Mouse (Mus musculus) liver, adult 2 months (tissue): ENCODE data around the gene Ccdc113. TPM values are rescaled to one million over a fixed set of nuclear protein-coding genes. Genes with fewer than 3 reads are reported as not detected.
"Not testable (repeated sequence)": the region's sequence is repeated elsewhere in the genome, so short reads cannot be mapped to it uniquely, and the experiment has no call there.

ENCODE experiments used
- DNase-seq: peaks from one replicate; pipeline ENCODE4 v3.0.0-alpha.2; 2011; ENCODE audit warnings: low read depth, low spot score; ENCODE audit errors: extremely low read depth
- H3K27ac ChIP-seq: fragments of 200-500 bp; replicated peaks from 2 replicates; pipeline ENCODE4 v1.5.1; 2012; ENCODE audit warnings: low read depth, mild to moderate bottlenecking, control low read depth, inconsistent platforms, low read length; ENCODE audit not compliant: insufficient read depth
- H3K27me3 ChIP-seq: fragments of 200-500 bp; 2 replicates; pipeline ENCODE4 v1.6.1; 2012; ENCODE audit warnings: mild to moderate bottlenecking, moderate library complexity, low read length, inconsistent platforms; ENCODE audit not compliant: control insufficient read depth, insufficient read depth
- H3K36me3 ChIP-seq: fragments of 200-500 bp; 2 replicates; pipeline ENCODE4 v1.6.1; 2012; ENCODE audit warnings: low read length, inconsistent platforms; ENCODE audit not compliant: control insufficient read depth, insufficient read depth
- H3K4me1 ChIP-seq: fragments of 200-500 bp; 2 replicates; pipeline ENCODE4 v1.6.1; 2011; ENCODE audit warnings: low read length; ENCODE audit not compliant: control insufficient read depth, insufficient read depth
- H3K4me3 ChIP-seq: fragments of 200-500 bp; 2 replicates; pipeline ENCODE4 v1.5.1; 2011; ENCODE audit warnings: low read depth, mild to moderate bottlenecking, control low read depth, low read length, moderate library complexity; ENCODE audit not compliant: insufficient read depth
- H3K79me2 ChIP-seq: fragments of 200-500 bp; 2 replicates; pipeline ENCODE4 v1.6.1; 2012; ENCODE audit warnings: inconsistent platforms, mild to moderate bottlenecking, low read length, moderate library complexity; ENCODE audit not compliant: control insufficient read depth, insufficient read depth
- H3K9ac ChIP-seq: fragments of 200-500 bp; 2 replicates; pipeline ENCODE4 v1.6.1; 2012; ENCODE audit warnings: low read depth, mild to moderate bottlenecking, control low read depth, inconsistent platforms, low read length
- CTCF ChIP-seq: fragments of 200-500 bp; IDR thresholded peaks from 2 replicates; pipeline ENCODE4 v1.5.1; 2011; ENCODE audit warnings: low read depth, low read length, control low read depth
- POLR2A ChIP-seq: fragments of 200-500 bp; IDR thresholded peaks from 2 replicates; pipeline ENCODE4 v1.6.1; 2011; ENCODE audit warnings: low read length, control low read depth; ENCODE audit not compliant: insufficient read depth; ENCODE audit errors: extremely low read depth
- WGBS: fragments of 180-500 bp; shearing (Covaris S2); methylation state at CpG from one replicate; pipeline ENCODE4 v1.1.7; 2018; 5-methylcytosine and 5-hydroxymethylcytosine counted together
- polyA plus RNA-seq: library from polyadenylated mRNA; depleted of rRNA; stranded (reverse); fragments of >200 nt; gene quantifications from 2 replicates; pipeline ENCODE4 v1.2.3, GENCODE M21; 2012; rRNA removed
- total RNA-seq: library from RNA; depleted of rRNA; stranded (reverse); fragments of >200 nt; gene quantifications from 2 replicates; pipeline ENCODE4 v1.2.3, GENCODE M21; 2014; rRNA removed

Ccdc113 gene
- total and polyA plus RNA-seq, 2 experiments: not detected

DNA sequence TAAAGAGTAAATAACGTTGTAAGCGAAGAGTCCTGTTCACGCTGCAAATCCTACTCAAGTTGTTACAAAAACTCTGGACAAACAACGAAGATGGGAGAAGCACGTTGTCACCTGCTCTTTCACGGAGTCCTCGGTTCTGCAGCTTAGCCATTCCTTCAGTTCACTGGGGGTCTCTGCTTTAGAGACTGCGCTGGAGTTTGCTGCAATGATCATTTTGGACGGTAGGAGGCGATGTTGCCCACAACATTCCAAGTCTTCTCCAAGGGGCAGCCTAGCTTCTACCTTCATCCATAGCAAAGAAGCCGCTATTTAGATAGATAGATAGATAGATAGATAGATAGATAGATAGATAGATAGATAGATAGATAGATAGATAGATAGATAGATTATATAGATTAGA is 66.0 kb downstream of the Ccdc113 start:
- Histone ChIP-seq H3K9ac (no peak overlapping the region), H3K79me2 (no peaks in the 10 kb centered on the region), H3K36me3 (no peaks in the 10 kb centered on the region), H3K27ac (no peak overlapping the region), H3K4me3 (no peak overlapping the region), H3K4me1 (no peaks in the 10 kb centered on the region), H3K27me3 (no peaks in the 10 kb centered on the region)
- 18% methylated on average over 11 of the region's 11 CpGs for WGBS
- no peak for TF ChIP-seq POLR2A
- TF ChIP-seq CTCF: peak; percentile 61
- DNase-seq: no peak

DNA sequence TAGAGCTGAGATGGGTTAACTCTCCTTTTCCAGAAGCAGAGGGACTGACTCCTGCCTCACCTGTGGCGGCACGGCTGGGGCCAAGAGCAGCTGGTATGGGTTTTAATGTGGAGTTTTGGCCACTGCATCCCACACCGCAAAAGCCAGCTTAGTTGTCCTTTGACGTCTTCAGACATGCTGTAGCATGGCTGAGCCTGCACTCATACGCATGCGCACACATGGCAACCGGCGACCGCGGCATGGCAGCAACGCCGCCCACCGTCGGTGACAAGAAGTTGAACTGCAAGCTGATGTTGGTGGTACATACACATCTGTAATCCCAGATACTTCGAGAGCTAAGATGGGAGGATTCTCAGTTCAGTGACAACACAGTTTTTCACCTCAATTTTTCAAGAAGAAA is 67.4 kb downstream of the Ccdc113 start:
- Histone ChIP-seq H3K4me3 (no peak overlapping the region), H3K9ac (no peak overlapping the region), H3K27ac (no peak overlapping the region), H3K27me3 (no peaks in the 10 kb centered on the region), H3K36me3 (no peaks in the 10 kb centered on the region), H3K4me1 (no peaks in the 10 kb centered on the region), H3K79me2 (no peaks in the 10 kb centered on the region)
- WGBS: 67% methylated on average over 15 of the region's 15 CpGs
- no peak for DNase-seq
- TF ChIP-seq POLR2A (no peak), CTCF (no peak)

DNA sequence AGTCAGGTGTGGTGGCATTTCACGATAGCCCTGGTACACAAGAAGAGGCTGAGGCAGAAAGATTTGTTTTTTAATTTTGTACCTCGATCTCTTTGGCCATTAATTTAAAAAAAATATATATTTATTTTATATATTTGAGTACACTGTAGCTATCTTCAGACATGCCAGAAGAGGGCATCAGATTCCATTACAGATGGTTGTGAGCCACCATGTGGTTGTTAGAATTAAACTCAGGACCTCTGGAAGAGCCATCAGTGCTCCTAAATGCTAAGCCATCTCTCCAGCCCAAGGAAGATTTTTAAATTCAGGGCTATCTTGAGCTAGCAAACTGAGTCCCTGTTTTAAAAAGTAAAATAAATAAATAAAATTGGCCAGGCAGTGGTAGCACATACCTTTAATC is 68.3 kb downstream of the Ccdc113 start:
- no peaks in the 10 kb centered on the region for H3K4me1 ChIP-seq
- no peak overlapping the region for H3K9ac ChIP-seq
- no peaks in the 10 kb centered on the region for H3K79me2 ChIP-seq
- H3K27me3 ChIP-seq: no peaks in the 10 kb centered on the region
- no peak overlapping the region for H3K27ac ChIP-seq
- no peaks in the 10 kb centered on the region for H3K36me3 ChIP-seq
- 67% methylated on average over 2 of the region's 2 CpGs for WGBS
- TF ChIP-seq CTCF (no peak), POLR2A (no peak)
- H3K4me3 ChIP-seq: no peak overlapping the region
- no peak for DNase-seq

DNA sequence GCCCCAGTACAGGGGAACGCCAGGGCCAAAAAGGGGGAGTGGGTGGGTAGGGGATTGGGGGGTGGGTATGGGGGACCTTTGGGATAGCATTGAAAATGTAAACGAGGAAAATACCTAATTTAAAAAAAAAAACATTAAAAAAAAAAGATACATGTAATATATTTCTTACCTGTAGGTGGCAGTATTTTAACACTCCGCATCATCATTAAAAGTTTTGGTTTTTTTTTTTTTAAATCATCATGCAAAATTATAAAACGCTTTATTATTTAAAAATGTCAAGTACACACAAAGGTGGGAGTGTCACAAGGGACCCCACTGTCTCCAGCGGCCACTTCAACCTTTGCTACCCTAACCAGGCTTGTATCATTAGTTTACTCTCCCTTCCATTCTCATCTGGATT is 72.6 kb downstream of the Ccdc113 start:
- not testable (repeated sequence) for DNase-seq, H3K9ac ChIP-seq, H3K27ac ChIP-seq, H3K79me2 ChIP-seq, H3K27me3 ChIP-seq, H3K4me3 ChIP-seq, H3K4me1 ChIP-seq, H3K36me3 ChIP-seq
- WGBS: 19% methylated on average over 4 of the region's 5 CpGs
- peak; percentile 39 for TF ChIP-seq CTCF

DNA sequence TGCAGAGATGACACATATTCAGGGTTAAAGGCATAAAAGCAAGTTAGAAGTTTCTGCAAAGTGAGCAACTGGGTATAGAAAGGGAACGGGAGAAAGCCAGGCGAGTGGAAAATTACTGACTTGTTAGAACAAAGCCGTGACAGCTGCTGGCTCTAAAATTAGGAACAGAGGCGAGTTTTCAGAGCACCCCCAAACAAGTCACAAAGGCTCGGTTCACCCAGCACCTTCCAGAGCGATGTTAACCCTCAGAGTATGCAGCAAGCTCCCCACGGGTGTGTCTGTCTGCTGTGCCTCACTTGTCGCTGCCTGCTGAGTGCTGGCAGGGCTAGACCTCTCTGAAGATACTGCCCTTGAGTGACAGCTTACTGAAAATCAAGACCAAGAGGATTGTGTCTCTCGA is 73.3 kb downstream of the Ccdc113 start:
- H3K4me3 ChIP-seq: no peak overlapping the region
- H3K9ac ChIP-seq: no peak overlapping the region
- no peaks in the 10 kb centered on the region for H3K4me1 ChIP-seq
- H3K79me2 ChIP-seq: no peaks in the 10 kb centered on the region
- no peak overlapping the region for H3K27ac ChIP-seq
- 60% methylated on average over 9 of the region's 9 CpGs for WGBS
- no peaks in the 10 kb centered on the region for H3K36me3 ChIP-seq
- no peaks in the 10 kb centered on the region for H3K27me3 ChIP-seq
- DNase-seq: no peak
- no peak for TF ChIP-seq POLR2A
- TF ChIP-seq CTCF: no peak

Other genes starting within 250 kb of the Ccdc113 start
- under 0.01 and 0.07 TPM in 2 replicates for gene Cngb1, start 227.5 kb upstream of the Ccdc113 start, total RNA-seq
- gene Cngb1, start 227.5 kb upstream of the Ccdc113 start, polyA plus RNA-seq: 0.39 TPM in 1 of 2 replicates, not detected in the other
- gene Tepp, start 223.5 kb upstream of the Ccdc113 start, total RNA-seq: not detected in 2 replicates
- not detected in 2 replicates for gene Tepp, start 223.5 kb upstream of the Ccdc113 start, polyA plus RNA-seq
- 1.2 and 1.8 TPM in 2 replicates for gene Zfp319, start 202.1 kb upstream of the Ccdc113 start, total RNA-seq
- 2.5 and 3.2 TPM in 2 replicates for gene Zfp319, start 202.1 kb upstream of the Ccdc113 start, polyA plus RNA-seq
- 6.7 and 7.9 TPM in 2 replicates for gene Usb1, start 201.8 kb upstream of the Ccdc113 start, total RNA-seq
- 16.2 and 20.0 TPM in 2 replicates for gene Usb1, start 201.8 kb upstream of the Ccdc113 start, polyA plus RNA-seq
- 6.5 and 7.2 TPM in 2 replicates for gene Mmp15, start 181.8 kb upstream of the Ccdc113 start, total RNA-seq
- 15.1 and 16.5 TPM in 2 replicates for gene Mmp15, start 181.8 kb upstream of the Ccdc113 start, polyA plus RNA-seq
- 39.6 and 47.1 TPM in 2 replicates for gene Cfap20, start 99.2 kb upstream of the Ccdc113 start, total RNA-seq
- gene Cfap20, start 99.2 kb upstream of the Ccdc113 start, polyA plus RNA-seq: 27.0 and 37.5 TPM in 2 replicates
- gene Csnk2a2, start 44.0 kb upstream of the Ccdc113 start, total RNA-seq: 13.2 and 19.6 TPM in 2 replicates
- 8.8 and 10.1 TPM in 2 replicates for gene Csnk2a2, start 44.0 kb upstream of the Ccdc113 start, polyA plus RNA-seq
- gene Prss54, start 42.3 kb downstream of the Ccdc113 start, total RNA-seq: not detected in 2 replicates
- gene Prss54, start 42.3 kb downstream of the Ccdc113 start, polyA plus RNA-seq: not detected in 2 replicates
- gene Gins3, start 99.4 kb downstream of the Ccdc113 start, total RNA-seq: 0.54 and 0.83 TPM in 2 replicates
- 0.31 and 0.32 TPM in 2 replicates for gene Gins3, start 99.4 kb downstream of the Ccdc113 start, polyA plus RNA-seq
- 0.55 and 0.74 TPM in 2 replicates for gene Ndrg4, start 142.9 kb downstream of the Ccdc113 start, total RNA-seq
- gene Ndrg4, start 142.9 kb downstream of the Ccdc113 start, polyA plus RNA-seq: 0.26 and 0.29 TPM in 2 replicates
- gene Setd6, start 181.8 kb downstream of the Ccdc113 start, total RNA-seq: 15.4 and 20.9 TPM in 2 replicates
- gene Setd6, start 181.8 kb downstream of the Ccdc113 start, polyA plus RNA-seq: 8.8 and 13.0 TPM in 2 replicates